Mouse (Mus musculus): Measurements from ENCODE around the gene Lima1. TPM values are rescaled to one million over a fixed set of nuclear protein-coding genes. Genes with fewer than 3 reads are reported as not detected.
"Not testable (repeated sequence)": the region's sequence is repeated elsewhere in the genome, so short reads cannot be mapped to it uniquely, and the experiment has no call there.

Gene Lima1
- total RNA-seq, 2 experiments from 2014 or later = 18.6 to 18.7 TPM

DNA sequence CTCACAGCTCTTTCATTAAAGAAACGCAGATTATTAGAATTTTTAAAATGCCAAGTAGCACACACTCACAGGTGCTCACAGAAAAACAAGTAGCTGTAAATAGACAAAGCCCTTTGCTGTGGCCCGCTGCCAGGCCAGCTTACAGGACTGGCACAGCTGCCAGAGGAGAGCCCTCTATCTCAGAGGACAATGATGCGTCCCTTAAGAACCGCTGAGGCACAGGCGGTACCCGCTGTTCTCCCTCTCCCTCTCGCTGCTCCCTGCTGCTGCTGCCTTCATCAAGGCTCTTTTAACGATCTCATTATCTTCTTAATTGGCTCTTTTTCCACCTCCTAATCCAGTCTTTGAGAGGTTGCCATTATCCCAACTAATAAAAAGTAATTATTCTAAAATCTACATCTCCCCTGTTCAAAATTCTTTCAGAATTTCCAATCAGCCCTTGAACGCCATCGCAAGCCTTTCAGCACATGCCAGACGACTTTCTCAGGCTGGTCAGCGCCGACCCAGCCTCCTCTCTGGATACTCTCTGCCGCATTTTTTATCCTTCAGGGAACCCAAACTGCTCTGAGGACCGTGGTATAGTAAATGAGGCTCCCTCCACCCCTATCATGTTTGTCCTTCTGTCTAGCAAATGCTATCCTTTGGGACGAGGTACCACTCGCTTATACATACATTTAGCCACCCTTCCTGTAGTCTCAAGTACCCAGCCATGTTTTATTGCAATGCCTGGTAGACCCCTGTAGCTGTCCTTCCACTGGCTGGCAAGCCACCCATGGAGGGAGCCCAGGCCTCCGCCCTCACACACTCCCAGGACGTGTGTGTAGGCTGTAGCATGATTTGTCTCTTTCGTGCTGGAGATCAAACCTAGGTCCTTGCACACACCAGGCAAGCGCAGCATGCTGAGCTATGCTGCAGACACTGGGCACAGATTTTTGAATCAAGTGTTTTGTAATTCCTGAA lies 67.2 kb downstream of the Lima1 start:
- DNase-seq (ENCODE audit: low spot score in 2 of 2) = peak; percentile 45 to 67

GRCm38 (mm10) chr15:99806171-99806570 lies 69.1 kb downstream of the Lima1 start:
- DNase-seq (ENCODE audit: low spot score in 2 of 2) = no peak

DNA sequence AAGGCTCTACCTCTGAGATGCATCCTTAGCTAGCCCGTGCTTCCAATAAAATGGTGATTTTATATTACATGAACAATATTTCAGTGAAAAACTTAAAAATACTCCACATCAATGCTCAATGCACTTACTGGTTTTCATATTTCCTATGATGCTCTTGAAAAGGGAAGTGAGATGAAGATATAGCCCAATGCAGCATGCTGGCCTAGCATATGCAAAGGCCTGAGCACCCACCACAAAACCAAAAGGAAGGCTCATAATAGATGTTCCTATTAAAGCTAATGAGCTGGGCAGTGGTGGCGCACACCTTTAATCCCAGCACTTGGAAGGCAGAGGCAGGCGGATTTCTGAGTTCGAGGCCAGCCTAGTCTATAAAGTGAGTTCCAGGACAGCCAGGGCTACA lies 69.6 kb downstream of the Lima1 start:
- DNase-seq (ENCODE audit: low spot score in 2 of 2) = no peak

- no peak for DNase-seq (ENCODE audit: low spot score in 2 of 2)
These were observed 72.0 kb downstream of the Lima1 start for GRCm38 (mm10) chr15:99803186-99803644.

DNA sequence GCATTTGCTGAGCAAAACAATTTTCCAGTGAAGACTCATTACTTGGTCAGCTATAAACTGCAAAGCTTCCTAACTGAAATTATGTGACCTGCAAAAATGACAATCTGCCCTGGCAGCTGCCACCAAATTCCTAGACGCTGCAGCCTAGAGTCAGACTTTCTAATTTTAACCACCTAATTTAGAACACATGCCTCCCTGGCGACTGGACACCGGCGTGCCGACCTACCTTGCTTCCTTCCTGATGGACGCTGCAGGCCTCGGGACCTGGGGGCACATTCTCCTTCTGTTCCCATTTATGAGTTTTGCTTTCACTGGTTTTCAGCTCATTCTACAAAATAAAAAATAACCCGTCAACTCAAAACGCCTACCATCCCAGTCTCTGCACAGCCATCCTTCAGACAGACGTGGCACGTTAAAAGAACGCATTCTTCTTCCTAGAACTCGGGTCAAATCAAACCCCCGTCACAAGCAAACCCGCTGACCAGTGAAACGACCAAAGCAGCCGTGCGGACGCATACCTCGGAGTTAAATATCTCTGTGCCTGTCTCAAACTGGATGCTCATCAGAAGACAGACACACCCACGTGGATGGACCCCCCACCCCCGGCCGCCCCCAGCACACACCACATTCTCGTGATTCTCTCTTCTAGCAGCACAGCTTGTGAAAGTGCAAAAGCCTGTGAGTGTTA lies 73.2 kb downstream of the Lima1 start:
- DNase-seq (ENCODE audit: low spot score in 2 of 2) = no peak

DNA sequence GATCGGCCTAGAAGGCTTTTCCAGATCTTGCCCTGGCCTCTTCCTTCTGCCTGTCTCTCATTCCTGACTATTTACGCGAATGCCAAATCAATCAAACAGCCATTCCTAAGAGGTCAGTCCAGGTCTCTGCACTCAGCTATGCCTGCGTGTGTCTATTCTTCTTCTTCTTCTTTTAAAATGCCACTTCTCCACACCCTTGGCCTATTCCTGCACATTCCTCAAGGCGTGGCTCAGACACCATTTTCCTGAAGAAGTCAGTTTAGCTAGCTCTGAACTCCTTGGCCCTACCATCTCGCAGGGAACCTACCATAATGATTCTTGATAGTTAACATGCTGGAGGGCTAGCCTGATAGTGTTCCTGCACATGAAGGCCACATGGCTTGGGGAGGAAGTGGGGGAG lies 75.5 kb downstream of the Lima1 start:
- DNase-seq (ENCODE audit: low spot score in 2 of 2) = no peak

GRCm38 (mm10) chr15:99797898-99798297 lies 77.4 kb downstream of the Lima1 start:
- no peak for DNase-seq (ENCODE audit: low spot score in 2 of 2)

DNA sequence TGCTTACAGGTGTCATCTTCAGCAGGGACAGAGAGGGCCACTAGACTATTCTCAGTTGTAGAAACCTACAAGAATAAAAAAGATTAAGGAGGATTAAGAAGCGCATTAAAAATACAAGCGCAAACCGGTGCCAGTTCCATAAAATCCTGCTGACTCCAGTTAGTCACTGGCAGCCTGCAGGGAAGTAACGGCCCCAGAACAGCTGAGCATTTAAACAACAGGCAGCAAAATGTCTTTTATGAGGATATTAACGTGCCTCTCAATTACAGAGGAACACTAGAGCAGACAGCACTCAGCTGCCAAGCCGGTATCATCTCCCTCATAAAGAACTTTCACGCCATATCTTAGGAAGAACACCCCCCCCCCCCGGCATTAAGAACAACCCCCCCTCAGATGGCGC lies 78.5 kb downstream of the Lima1 start:
- DNase-seq (ENCODE audit: low spot score in 2 of 2) = no peak

GRCm38 (mm10) chr15:99796066-99796465 lies 79.2 kb downstream of the Lima1 start:
- no peak for DNase-seq (ENCODE audit: low spot score in 2 of 2)

DNA sequence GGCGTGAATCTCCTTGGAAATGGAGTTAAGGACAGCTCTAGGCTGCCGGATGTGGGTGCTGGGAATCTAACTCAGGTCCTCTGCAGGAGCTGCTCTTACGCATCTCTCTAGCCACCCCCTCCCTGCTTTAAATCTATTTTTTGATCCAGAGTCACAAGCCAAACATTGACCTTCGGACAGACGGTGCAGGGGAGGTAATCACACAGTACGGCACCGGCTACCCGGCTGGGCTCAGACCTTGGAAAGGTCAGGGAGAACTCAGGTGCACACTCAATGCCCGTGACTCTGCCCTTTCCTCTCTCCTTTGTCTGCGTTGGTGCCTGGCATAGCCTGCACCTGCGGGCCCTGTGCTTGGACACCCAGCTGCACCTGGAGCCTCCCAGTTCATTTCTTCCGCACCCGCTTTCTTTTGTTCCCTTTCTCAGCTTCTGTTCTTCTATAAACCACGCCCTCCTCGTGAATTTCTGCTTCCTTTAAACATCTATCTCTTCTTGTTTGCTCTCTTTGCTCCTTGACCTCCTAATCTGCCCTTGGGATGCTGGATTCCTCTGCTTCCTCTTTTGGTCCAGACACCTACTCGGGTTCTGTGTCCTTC lies 82.9 kb downstream of the Lima1 start:
- DNase-seq (ENCODE audit: low spot score in 2 of 2) = no peak

GRCm38 (mm10) chr15:99791003-99791402 lies 84.3 kb downstream of the Lima1 start:
- no peak for DNase-seq (ENCODE audit: low spot score in 2 of 2)

- no peak for DNase-seq (ENCODE audit: low spot score in 2 of 2)
These were observed 84.8 kb downstream of the Lima1 start for GRCm38 (mm10) chr15:99790464-99790863.

DNA sequence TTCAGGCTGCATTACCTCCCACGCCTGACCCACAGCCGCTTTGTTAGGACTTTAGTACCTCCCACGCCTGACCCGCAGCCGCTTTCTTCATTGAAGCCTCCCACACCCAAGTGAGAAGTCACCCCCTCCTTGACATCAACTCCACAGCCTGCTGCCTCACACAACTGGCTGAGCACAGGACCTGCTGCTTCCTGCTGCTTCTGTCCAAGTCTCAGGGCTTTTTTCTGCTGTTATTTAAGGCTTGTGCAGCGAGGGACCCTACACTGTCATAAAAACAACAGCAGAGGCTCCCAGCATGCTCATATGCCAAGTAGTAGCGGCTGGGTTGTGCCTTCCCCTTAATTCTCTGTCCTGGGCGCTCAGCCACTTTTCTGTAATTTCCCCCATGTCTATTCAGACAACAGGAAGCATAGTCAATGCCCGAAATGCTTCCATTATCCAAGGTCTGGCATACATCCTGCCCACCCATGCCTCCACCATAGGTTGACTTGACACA lies 87.6 kb downstream of the Lima1 start:
- peak in 1 of 2 experiments; percentile 22 for DNase-seq (ENCODE audit: low spot score in 2 of 2)

DNA sequence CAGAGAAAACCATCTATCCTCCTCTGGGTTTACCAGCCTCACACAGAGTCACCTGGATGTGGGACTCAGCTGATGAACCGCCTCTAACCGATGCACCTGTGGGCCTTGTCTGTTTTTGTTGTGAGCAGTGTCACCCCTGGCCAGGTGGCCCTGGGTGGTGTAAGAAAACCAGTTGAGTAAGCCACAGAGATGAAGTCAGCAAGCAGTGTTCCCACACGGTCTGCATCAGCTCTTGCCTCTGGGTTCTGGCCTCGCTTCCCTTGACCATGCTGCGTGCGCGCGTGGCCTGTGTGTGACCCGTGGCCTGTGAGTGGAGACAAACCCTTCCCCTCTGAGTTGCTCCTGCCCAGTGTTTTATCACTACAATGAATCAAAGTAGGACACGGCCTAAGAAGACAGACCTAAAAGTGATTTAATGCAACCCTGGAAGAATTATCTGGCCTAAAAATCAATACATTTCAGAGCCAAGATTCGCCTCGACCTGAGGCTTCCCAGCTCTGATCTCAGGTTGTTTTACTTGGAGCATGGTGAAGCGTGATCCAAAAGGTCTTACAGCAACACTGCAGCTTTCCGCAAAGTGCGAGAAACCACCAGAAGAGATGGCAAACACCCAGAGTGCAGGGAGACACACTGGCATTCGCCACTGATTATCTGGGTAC lies 96.5 kb downstream of the Lima1 start:
- DNase-seq (ENCODE audit: low spot score in 2 of 2) = no peak

- DNase-seq (ENCODE audit: low spot score in 2 of 2) = peak in 1 of 2 experiments; percentile 59
These were observed 97.1 kb downstream of the Lima1 start for GRCm38 (mm10) chr15:99778148-99778547.

DNA sequence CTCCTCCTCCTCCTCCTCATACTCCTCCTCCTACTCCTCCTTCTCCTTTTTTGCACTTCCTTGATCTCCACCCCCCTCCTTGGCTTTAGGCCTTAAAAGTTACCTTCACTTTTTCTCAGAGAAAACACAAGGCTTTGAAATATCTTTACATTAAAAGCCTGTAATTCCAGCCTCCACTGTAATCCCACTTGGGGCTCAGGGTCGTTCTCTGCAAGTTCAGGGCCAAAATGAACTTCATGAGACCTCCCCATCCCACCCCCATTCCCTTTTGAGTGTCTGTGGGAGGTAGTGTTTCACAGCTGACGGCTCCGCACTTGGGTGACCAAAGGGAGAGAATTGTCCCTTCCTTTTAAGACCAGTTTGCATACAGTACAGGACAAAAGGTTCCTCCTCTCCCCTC lies 102.3 kb downstream of the Lima1 start:
- DNase-seq (ENCODE audit: low spot score in 2 of 2) = no peak

- DNase-seq (ENCODE audit: low spot score in 2 of 2) = not testable (repeated sequence)
These were observed 102.6 kb downstream of the Lima1 start, which contains the start of gene Cers5 for GRCm38 (mm10) chr15:99772881-99772924. Gene Cers5 (minus strand): TSS chr15:99772885.

GRCm38 (mm10) chr15:99772277-99772880 lies 102.9 kb downstream of the Lima1 start:
- DNase-seq (ENCODE audit: low spot score in 2 of 2) = peak; percentile 77 to 84

DNA sequence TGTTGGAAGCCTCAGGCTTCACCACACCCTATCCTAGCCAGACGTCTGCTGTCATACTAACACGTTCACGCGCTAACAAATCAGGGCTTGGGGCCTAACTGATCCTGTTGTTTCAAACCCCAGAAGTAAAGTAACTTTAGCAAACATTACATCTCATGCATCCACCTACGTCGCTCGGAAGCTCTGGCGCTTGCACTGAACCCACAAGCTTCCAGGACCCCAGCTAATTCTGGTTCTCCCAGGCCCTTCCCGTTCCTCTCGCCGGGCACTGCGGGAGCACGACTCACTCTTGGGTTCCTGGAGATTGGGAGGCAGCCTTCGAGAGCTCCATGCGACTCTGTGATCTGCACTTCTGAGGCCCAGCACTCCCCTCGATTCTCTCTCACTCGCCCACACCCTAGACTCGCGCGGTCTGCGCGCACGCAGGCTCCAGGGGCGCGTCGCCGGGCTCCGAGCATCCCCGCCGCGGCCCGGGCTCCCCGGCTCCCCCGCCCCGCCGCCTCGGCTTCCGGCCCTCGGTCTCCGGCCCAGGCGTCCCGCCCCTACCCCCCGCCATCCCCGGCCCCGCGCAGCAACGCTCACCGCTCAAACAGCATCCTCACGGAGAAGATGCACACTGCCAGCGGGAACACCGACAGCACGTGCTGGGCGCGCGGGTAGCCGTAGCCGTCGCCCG lies 103.5 kb downstream of the Lima1 start:
- peak in 1 of 2 experiments; percentile 41 for DNase-seq (ENCODE audit: low spot score in 2 of 2)

- no peak for DNase-seq (ENCODE audit: low spot score in 2 of 2)
These were observed 104.2 kb downstream of the Lima1 start for GRCm38 (mm10) chr15:99771004-99771500.

Measured in layer of hippocampus, postnatal 14 days (tissue).